Mouse (Mus musculus) MEL (cell line): ENCODE measurements around the gene Zswim4. TPM values are rescaled to one million over a fixed set of nuclear protein-coding genes. Genes with fewer than 3 reads are reported as not detected.

ENCODE experiments used
- DNase-seq: peaks from one replicate; pipeline ENCODE4 v3.0.0; 2011; ENCODE audit warnings: low read depth, low spot score
- H3K27ac ChIP-seq: 2 replicates; pipeline ENCODE4 v1.5.1; 2012; ENCODE audit warnings: low read depth, mild to moderate bottlenecking, control low read depth, low read length, moderate library complexity; ENCODE audit not compliant: control insufficient read depth
- H3K27me3 ChIP-seq, 2 experiments: fragments of 150-350 bp in 1 of 2; sonication (generic) in 1 of 2; 2 replicates each; pipeline ENCODE4 v1.6.1; 2012; ENCODE audit warnings: low read length in 2 of 2, mild to moderate bottlenecking in 2 of 2, improper control_type of control experiment in 1 of 2, moderate library complexity in 1 of 2; ENCODE audit not compliant: insufficient read depth in 2 of 2, control insufficient read depth in 1 of 2
- H3K36me3 ChIP-seq, 2 experiments: 2 replicates each; pipeline ENCODE4 v1.6.1; 2012 to 2014; ENCODE audit warnings: low read length in 2 of 2, improper control_type of control experiment in 1 of 2, inconsistent platforms in 1 of 2, mild to moderate bottlenecking in 1 of 2; ENCODE audit not compliant: insufficient read depth in 2 of 2, control insufficient read depth in 1 of 2
- H3K4me1 ChIP-seq, 2 experiments: fragments of 150-350 bp in 1 of 2; sonication (generic) in 1 of 2; 2 replicates each; pipeline ENCODE4 v1.6.1; 2012; ENCODE audit warnings: low read length in 2 of 2, improper control_type of control experiment in 1 of 2, mild to moderate bottlenecking in 1 of 2; ENCODE audit not compliant: insufficient read depth in 2 of 2, control insufficient read depth in 1 of 2
- H3K4me3 ChIP-seq, 2 experiments: fragments of 150-350 bp in 1 of 2; sonication (generic) in 1 of 2; 2 replicates each; pipeline ENCODE4 v1.5.1; 2012; ENCODE audit warnings: low read depth in 2 of 2, low read length in 2 of 2, mild to moderate bottlenecking in 2 of 2, moderate library complexity in 2 of 2, control low read depth in 1 of 2, improper control_type of control experiment in 1 of 2; ENCODE audit not compliant: control insufficient read depth in 1 of 2, insufficient read depth in 1 of 2
- H3K79me2 ChIP-seq: 2 replicates; pipeline ENCODE4 v1.6.1; 2012; ENCODE audit warnings: mild to moderate bottlenecking, low read length, moderate library complexity; ENCODE audit not compliant: control insufficient read depth, poor library complexity, insufficient read depth
- H3K9ac ChIP-seq: 2 replicates; pipeline ENCODE4 v1.6.1; 2012; ENCODE audit warnings: low read depth, mild to moderate bottlenecking, control low read depth, low read length, moderate library complexity; ENCODE audit not compliant: control insufficient read depth, poor library complexity, severe bottlenecking
- H3K9me3 ChIP-seq: fragments of 150-350 bp; sonication (generic); replicated peaks from 2 replicates; pipeline ENCODE4 v1.6.1; 2012; ENCODE audit warnings: mild to moderate bottlenecking, low read length, improper control_type of control experiment, moderate library complexity; ENCODE audit not compliant: insufficient read depth
- BHLHE40 ChIP-seq: IDR thresholded peaks from 2 replicates; pipeline ENCODE4 v1.6.1; 2012; ENCODE audit warnings: low read depth, mild to moderate bottlenecking, inconsistent platforms, low read length, improper control_type of control experiment, borderline replicate concordance
- CHD1 ChIP-seq: IDR thresholded peaks from 2 replicates; pipeline ENCODE4 v1.6.1; 2012; ENCODE audit warnings: low read depth, mild to moderate bottlenecking, inconsistent platforms, low read length, improper control_type of control experiment
- CHD2 ChIP-seq: IDR thresholded peaks from 2 replicates; pipeline ENCODE4 v1.6.1; 2011; ENCODE audit warnings: low read length, improper control_type of control experiment
- CTCF ChIP-seq, 3 experiments: IDR thresholded peaks in 2 of 3; conservative IDR thresholded peaks in 1 of 3; 2 replicates each; pipeline ENCODE4 v1.5.1; 2011 to 2012; ENCODE audit warnings: low read length in 3 of 3, low read depth in 2 of 3, mild to moderate bottlenecking in 2 of 3, improper control_type of control experiment in 1 of 3, inconsistent platforms in 1 of 3, mixed read lengths in 1 of 3, moderate library complexity in 1 of 3; ENCODE audit not compliant: control insufficient read depth in 1 of 3, insufficient read depth in 1 of 3, poor library complexity in 1 of 3, severe bottlenecking in 1 of 3
- E2F4 ChIP-seq: IDR thresholded peaks from 2 replicates; pipeline ENCODE4 v1.6.1; 2011; ENCODE audit warnings: low read depth, low read length, improper control_type of control experiment, borderline replicate concordance
- ETS1 ChIP-seq: IDR thresholded peaks from 2 replicates; pipeline ENCODE4 v1.6.1; 2012; ENCODE audit warnings: low read depth, mild to moderate bottlenecking, inconsistent platforms, low read length, improper control_type of control experiment, moderate library complexity
- GATA1 ChIP-seq: IDR thresholded peaks from 2 replicates; pipeline ENCODE4 v1.6.1; 2011; ENCODE audit warnings: low read depth, low read length, improper control_type of control experiment
- MAFK ChIP-seq: IDR thresholded peaks from 2 replicates; pipeline ENCODE4 v1.6.1; 2011; ENCODE audit warnings: low read depth, mild to moderate bottlenecking, low read length, improper control_type of control experiment, borderline replicate concordance
- MAX ChIP-seq: IDR thresholded peaks from 2 replicates; pipeline ENCODE4 v1.6.1; 2011; ENCODE audit warnings: low read length, improper control_type of control experiment
- MAZ ChIP-seq: IDR thresholded peaks from 2 replicates; pipeline ENCODE4 v1.6.1; 2012; ENCODE audit warnings: low read depth, mild to moderate bottlenecking, inconsistent platforms, low read length, improper control_type of control experiment
- MXI1 ChIP-seq: IDR thresholded peaks from 2 replicates; pipeline ENCODE4 v1.6.1; 2011; ENCODE audit warnings: mild to moderate bottlenecking, low read depth, low read length, improper control_type of control experiment
- MYC ChIP-seq: IDR thresholded peaks from 2 replicates; pipeline ENCODE4 v1.6.1; 2011; ENCODE audit warnings: low read depth, mild to moderate bottlenecking, low read length, improper control_type of control experiment, moderate library complexity
- NELFE ChIP-seq: IDR thresholded peaks from 2 replicates; pipeline ENCODE4 v1.6.1; 2011; ENCODE audit warnings: low read depth, low read length, improper control_type of control experiment
- NRF1 ChIP-seq: IDR thresholded peaks from 2 replicates; pipeline ENCODE4 v1.6.1; 2014; ENCODE audit warnings: low read depth, mild to moderate bottlenecking, inconsistent platforms, low read length, improper control_type of control experiment, moderate library complexity; ENCODE audit not compliant: poor library complexity, insufficient read depth, severe bottlenecking
- POLR2A ChIP-seq, 2 experiments: IDR thresholded peaks; 2 replicates each; pipeline ENCODE4 v1.6.1; 2011 to 2012; ENCODE audit warnings: low read length in 2 of 2, mild to moderate bottlenecking in 2 of 2, control low read depth in 1 of 2, improper control_type of control experiment in 1 of 2, low read depth in 1 of 2, moderate library complexity in 1 of 2; ENCODE audit not compliant: control insufficient read depth in 1 of 2, insufficient read depth in 1 of 2, poor library complexity in 1 of 2
- RAD21 ChIP-seq: IDR thresholded peaks from 2 replicates; pipeline ENCODE4 v1.6.1; 2011; ENCODE audit warnings: mild to moderate bottlenecking, low read depth, low read length, improper control_type of control experiment
- RCOR1 ChIP-seq: IDR thresholded peaks from 2 replicates; pipeline ENCODE4 v1.6.1; 2012; ENCODE audit warnings: low read depth, mild to moderate bottlenecking, inconsistent platforms, low read length, improper control_type of control experiment
- SIN3A ChIP-seq: IDR thresholded peaks from 2 replicates; pipeline ENCODE4 v1.6.1; 2012; ENCODE audit warnings: low read length, improper control_type of control experiment, inconsistent platforms
- TAL1 ChIP-seq: IDR thresholded peaks from 2 replicates; pipeline ENCODE4 v1.6.1; 2012; ENCODE audit warnings: mild to moderate bottlenecking, inconsistent platforms, low read length, moderate library complexity, mixed read lengths
- TBP ChIP-seq: IDR thresholded peaks from 2 replicates; pipeline ENCODE4 v1.8.0; 2011; ENCODE audit warnings: low read depth, low read length, improper control_type of control experiment
- UBTF ChIP-seq: IDR thresholded peaks from 2 replicates; pipeline ENCODE4 v1.6.1; 2012; ENCODE audit warnings: low read depth, mild to moderate bottlenecking, inconsistent platforms, low read length, improper control_type of control experiment, moderate library complexity, borderline replicate concordance; ENCODE audit not compliant: insufficient read depth
- USF2 ChIP-seq, 2 experiments: IDR thresholded peaks; 2 replicates each; pipeline ENCODE4 v1.6.1; 2011 to 2012; ENCODE audit warnings: improper control_type of control experiment in 2 of 2, low read length in 2 of 2, borderline replicate concordance in 1 of 2, inconsistent platforms in 1 of 2, low read depth in 1 of 2, mild to moderate bottlenecking in 1 of 2; ENCODE audit not compliant: insufficient read depth in 1 of 2
- ZC3H11A ChIP-seq: IDR thresholded peaks from 2 replicates; pipeline ENCODE4 v1.6.1; 2012; ENCODE audit warnings: low read depth, mild to moderate bottlenecking, inconsistent platforms, low read length, improper control_type of control experiment
- ZNF384 ChIP-seq: IDR thresholded peaks from 2 replicates; pipeline ENCODE4 v1.6.1; 2012; ENCODE audit warnings: low read depth, mild to moderate bottlenecking, inconsistent platforms, low read length, improper control_type of control experiment
- polyA plus RNA-seq, 2 experiments: library from polyadenylated mRNA; stranded (reverse) in 1 of 2; unstranded in 1 of 2; fragments of >175 nt in 1 of 2; fragments of >200 nt in 1 of 2; gene quantifications; 2 replicates each; pipeline versions ENCODE4 v1.2.1 to v1.2.4; 2012; ENCODE audit warnings: low replicate concordance in 2 of 2, low read depth in 1 of 2; ENCODE audit not compliant: insufficient read length in 2 of 2, insufficient read depth in 1 of 2, missing spikeins in 1 of 2
- total RNA-seq: library from RNA; depleted of rRNA; stranded (reverse); fragments of 300-350 nt; gene quantifications from 2 replicates; pipeline ENCODE4 v1.2.3, GENCODE M21; 2012

The Zswim4 gene
- total and polyA plus RNA-seq, 3 experiments: 3.6 to 7.4 TPM; not detected in 1

DNA sequence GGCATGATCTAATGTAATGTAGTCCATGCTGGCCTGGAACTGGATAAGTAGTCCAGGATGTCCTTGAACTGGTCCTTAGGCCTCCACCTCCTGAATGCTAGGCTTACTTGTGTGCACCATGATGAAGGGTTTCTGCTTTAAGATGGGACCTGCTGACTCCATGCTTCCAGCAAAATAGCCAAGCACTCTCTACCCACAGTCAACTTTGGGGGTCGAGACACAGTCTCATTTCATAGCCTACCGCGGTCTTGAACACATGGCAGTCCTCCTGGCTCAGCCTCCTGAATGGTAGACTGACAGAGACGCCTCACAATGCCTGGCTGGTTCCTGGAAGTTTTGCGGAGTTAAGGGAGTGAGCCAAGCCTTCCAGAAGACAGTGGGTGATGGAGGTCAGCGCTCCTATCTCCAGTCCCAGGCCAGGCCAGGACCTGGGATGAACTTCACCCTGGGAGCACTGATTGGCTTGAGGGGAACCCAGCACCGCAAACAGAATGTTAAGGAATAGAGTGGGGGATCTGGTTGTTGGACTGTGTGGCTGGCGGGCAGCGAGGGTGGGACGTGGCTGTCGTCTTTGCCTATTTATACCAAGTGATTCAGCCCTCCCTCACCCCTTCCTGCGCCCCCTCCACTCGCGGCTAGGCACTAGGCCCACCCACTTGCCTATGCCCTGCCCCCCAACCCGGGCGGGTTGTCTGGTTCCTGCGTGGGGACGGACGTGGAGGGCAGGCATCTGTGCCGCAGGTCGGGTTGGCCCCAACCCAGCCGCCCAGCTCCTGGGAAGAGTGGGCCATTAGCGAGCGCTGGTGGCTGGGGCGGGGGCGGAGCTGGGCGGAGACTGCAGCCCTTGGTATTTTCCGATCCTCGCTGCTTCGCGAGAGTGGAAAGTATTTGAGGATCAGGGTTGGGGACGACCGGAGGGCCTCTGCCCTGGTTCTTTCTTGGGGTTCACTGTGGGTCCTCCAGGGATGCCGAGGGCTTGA lies 33.6 kb downstream of the Zswim4 start:
- peaks cover 0 to 32% of the 10 kb centered on the region in 2 experiments for H3K4me1 ChIP-seq
- H3K27ac ChIP-seq: peak overlapping the region; percentile 45
- H3K27me3 ChIP-seq: no peaks in the 10 kb centered on the region
- TF ChIP-seq RAD21: no peak
- TF ChIP-seq UBTF: 0 out of 2 replicates have a peak, but pooled peaks have one; percentile 69
- TF ChIP-seq ETS1: peak; percentile 28; the same call in 1 of the 2 replicates
- TF ChIP-seq RCOR1: 0 out of 2 replicates have a peak, but pooled peaks have one; percentile 34
- no peak for TF ChIP-seq MAX
- no peak for TF ChIP-seq ZC3H11A
- TF ChIP-seq MAZ: peak; percentile 23; the same call in 1 of the 2 replicates
- TF ChIP-seq NELFE: peak; percentile 60
- no peak for TF ChIP-seq E2F4
- 0 out of 2 replicates have a peak, but pooled peaks have one; percentile 39 for TF ChIP-seq SIN3A
- TF ChIP-seq POLR2A (IDR thresholded peaks at IDR 0.05; ENCODE audit: control insufficient read depth in 1 of 2, insufficient read depth in 1 of 2, low read depth in 1 of 2, low read length in 2 of 2, poor library complexity in 1 of 2): peak; percentile 51 to 59; a peak in 2 of 4 replicates
- 0 out of 2 replicates have a peak, but pooled peaks have one; percentile 11 for TF ChIP-seq MXI1
- no peaks in the 10 kb centered on the region for H3K9me3 ChIP-seq
- H3K4me3 ChIP-seq: peak overlapping the region; percentile 58 to 72
- peak; percentile 80 for DNase-seq
- H3K36me3 ChIP-seq: peaks cover 0 to 8% of the 10 kb centered on the region in 2 experiments; a peak in 1 of 4 replicates
- H3K79me2 ChIP-seq: peaks cover 4% of the 10 kb centered on the region; the same call in 1 of the 2 replicates
- H3K9ac ChIP-seq: peak overlapping the region; percentile 68

- no peaks in the 10 kb centered on the region for H3K9me3 ChIP-seq
- peaks cover 0 to 35% of the 10 kb centered on the region in 2 experiments for H3K4me1 ChIP-seq
- no peak overlapping the region for H3K9ac ChIP-seq
- no peak overlapping the region; the same call in 1 of the 2 replicates for H3K27ac ChIP-seq
- 0 out of 4 replicates have a peak overlapping the region, but pooled peaks of 1 of the 2 experiments have one; percentile 2 for H3K4me3 ChIP-seq
- H3K36me3 ChIP-seq: peaks cover 0 to 7% of the 10 kb centered on the region in 2 experiments; a peak in 1 of 4 replicates
- peak; percentile 52 for DNase-seq
- no peaks in the 10 kb centered on the region for H3K27me3 ChIP-seq
- TF ChIP-seq CTCF (IDR thresholded peaks at IDR 0.05 in 2 of 3, conservative IDR thresholded peaks at IDR 0.05 in 1 of 3; ENCODE audit: control insufficient read depth in 1 of 3, insufficient read depth in 1 of 3, low read depth in 2 of 3, low read length in 3 of 3, poor library complexity in 1 of 3, severe bottlenecking in 1 of 3) (no peak), TBP (no peak), MXI1 (no peak), ZNF384 (no peak), NRF1 (no peak), RCOR1 (no peak), MYC (no peak), BHLHE40 (no peak), CHD2 (no peak), E2F4 (no peak), MAFK (no peak), CHD1 (no peak), USF2 (IDR thresholded peaks at IDR 0.05; ENCODE audit: borderline replicate concordance in 1 of 2, insufficient read depth in 1 of 2, low read depth in 1 of 2, low read length in 2 of 2) (no peak), TAL1 (no peak), UBTF (no peak), MAX (no peak), ETS1 (no peak), GATA1 (no peak), SIN3A (no peak)
- peaks cover 4% of the 10 kb centered on the region; the same call in 1 of the 2 replicates for H3K79me2 ChIP-seq
Measured at GRCm38 (mm10) chr8:84202466-84202865, 34.4 kb downstream of the Zswim4 start.
